Mouse (Mus musculus): ENCODE results near the gene Pagr1b.

DNA sequence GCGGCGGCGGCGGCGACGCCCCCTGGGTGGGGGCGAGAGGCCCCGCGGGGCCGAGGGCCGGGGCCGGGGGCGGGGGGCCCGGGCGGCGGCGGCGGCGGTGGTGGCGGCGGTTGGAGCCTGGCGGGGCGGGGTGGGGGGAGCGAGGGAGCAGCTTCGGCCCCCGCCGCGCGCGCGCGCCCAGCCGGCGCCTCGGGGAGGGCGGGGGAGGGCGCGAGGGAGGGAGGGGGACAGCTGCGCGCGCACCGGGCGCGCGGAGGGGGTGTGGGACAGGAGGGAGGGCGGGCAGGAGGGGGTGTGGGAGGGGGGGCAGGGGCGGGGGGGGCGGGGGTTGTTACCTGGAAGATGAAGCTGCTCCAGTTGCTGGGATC is 10.3 kb upstream of the Pagr1b start:
- peak; percentile 8; the same call in 1 of the 2 replicates for TF ChIP-seq POLR2A (IDR thresholded peaks at IDR 0.05; ENCODE audit: borderline replicate concordance, control insufficient read depth, low read depth, low read length)
- TF ChIP-seq CTCF (IDR thresholded peaks at IDR 0.05; ENCODE audit: control insufficient read depth, insufficient read depth, low read length): no peak

All from bone marrow, adult 2 months (tissue).